Mouse (Mus musculus) heart, postnatal 10 days (tissue): ENCODE data around the gene Zfp985. TPM values are rescaled to one million over a fixed set of nuclear protein-coding genes. Genes with fewer than 3 reads are reported as not detected.
"Not testable (repeated sequence)": the region's sequence is repeated elsewhere in the genome, so short reads cannot be mapped to it uniquely, and the experiment has no call there.

Experiments
- DNase-seq, 2 experiments: peaks; one replicate each; pipeline ENCODE4 v3.0.0; 2021
- intact Hi-C: fragments of 180-260 bp; cut with DNase I; formaldehyde crosslinking; loops from one replicate; pipeline ENCODE4 v1.15.1; 2025
- total RNA-seq, 2 experiments: library from RNA; stranded (reverse); gene quantifications; 2 replicates each; pipeline ENCODE4 v1.2.3; 2021

Zfp985 gene
- total RNA-seq, 2 experiments from 2014 or later: 0.14 to 0.62 TPM

DNA sequence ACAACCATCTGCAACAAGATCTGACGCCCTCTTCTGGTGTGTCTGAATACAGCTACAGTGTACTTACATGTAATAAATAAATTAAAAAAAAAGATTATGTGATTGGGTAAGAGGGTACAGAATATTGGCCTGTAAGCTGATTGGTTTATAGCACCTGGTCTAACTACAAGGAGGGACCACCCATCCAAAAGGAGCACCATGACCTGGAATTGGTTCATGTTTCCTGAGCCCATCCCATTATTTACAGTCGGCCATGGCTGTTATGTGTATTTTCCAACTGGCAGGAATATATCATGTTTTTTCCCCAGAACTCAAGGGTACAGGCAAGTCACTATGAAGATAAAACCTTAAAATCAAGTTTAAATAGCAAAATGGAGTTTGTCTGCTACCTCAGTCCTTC, 45.8 kb downstream of the Zfp985 start:
- intact Hi-C loops: loop anchor here (5.0 kb wide), 1 partner anchor 672 kb away; no protein-coding TSS in a partner anchor
- DNase-seq: no peak

DNA sequence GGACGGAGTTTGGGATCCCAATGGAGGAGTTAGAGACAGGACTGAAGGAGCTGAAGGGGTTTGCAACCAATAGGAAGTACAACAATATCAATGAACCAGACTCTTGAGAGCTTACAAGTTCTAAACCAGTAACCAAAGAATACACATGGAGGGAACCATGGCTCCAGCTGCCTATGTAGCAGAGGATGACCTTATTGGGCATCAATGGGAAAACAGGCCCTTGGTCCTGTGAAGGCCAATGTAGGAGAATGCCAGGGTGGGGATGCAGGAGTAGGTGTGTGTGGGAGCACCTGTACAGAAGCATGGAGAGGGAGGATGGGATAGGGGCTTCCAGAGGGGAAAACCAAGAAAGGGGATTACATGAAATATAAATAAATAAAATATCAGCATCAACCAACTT, 48.8 kb downstream of the Zfp985 start:
- DNase-seq: no peak
- intact Hi-C loops: no loop called here

DNA sequence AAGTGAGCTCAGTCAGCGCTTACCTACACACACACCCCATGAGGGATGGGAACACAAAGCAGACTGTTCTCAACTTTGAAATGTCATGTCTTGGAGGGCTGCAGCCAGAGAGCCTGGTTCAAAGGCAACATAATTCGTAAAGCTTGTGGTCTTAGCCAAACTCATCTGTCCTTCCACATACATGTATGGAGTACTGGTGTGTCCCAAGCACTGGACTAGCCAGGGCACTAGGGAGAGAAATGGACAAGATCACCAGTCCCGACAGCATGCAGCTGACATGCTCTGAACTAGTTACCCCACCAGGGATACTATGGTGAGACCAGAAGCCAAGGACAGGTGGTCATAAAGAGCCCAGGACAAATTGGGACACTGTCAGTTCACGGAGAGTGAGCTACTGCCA, 50.7 kb downstream of the Zfp985 start:
- intact Hi-C loops: no loop called here
- DNase-seq: no peak

DNA sequence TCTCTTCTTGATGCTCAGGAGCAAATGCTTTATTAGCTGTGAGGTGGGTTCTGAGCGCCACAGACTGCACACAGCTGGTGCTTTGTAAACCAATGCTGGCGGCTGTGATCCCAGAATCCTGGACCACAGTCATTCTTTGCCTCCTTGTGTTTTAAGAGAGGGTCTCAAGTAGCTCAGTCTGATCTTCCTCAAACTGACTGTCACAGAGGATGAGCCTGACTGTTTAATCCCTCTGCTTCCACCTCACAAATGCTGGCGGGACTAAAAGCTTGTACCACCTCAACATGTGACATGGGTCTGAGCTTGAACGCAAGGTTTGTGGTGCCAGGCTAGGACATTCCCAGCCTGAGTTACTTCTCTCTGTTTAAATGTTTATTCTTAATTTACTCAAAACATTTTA, 52.4 kb downstream of the Zfp985 start:
- DNase-seq: no peak

DNA sequence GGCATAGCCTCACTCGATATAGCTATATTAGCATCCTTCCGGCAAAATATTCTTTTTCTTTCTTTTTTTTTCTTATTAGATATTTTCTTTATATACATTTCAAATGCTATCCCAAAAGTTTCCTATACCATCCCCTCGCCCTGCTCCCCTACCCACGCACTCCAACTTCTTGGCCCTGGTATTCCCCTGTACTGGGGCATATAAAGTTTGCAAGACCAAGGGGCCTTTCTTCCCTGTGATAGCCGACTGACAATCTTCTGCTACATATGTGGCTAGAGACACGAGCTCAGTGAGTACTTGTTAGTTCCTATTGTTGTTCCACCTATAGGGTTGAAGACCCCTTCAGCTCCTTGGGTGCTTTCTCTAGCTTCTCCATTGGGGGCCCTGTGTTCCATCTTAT, 53.4 kb downstream of the Zfp985 start:
- intact Hi-C loops: not testable (repeated sequence)

More for the DNA sequence above, 52.4 kb downstream of the Zfp985 start:
- intact Hi-C loops: no loop called here

DNA sequence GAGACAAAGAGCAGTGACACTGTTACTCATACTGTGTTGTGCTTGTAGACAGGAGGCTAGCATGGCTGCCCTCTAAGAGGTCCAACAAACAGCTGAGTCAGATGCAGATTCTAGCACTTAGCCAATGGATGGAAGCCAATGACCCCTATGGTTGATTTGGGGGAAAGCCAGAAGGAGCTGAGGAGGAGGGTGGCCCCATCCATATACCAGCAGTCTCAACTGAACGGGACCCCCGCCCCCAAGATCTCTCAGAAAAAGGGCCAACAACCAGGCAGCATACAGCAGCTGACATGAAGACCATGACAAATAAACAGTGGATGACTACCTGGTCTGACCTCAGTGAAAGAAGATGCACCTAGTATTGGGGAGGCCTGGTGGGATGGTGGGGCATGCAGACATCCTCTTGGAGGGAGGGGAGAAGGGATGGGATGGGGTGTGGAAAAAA, 80.8 kb downstream of the Zfp985 start:
- DNase-seq, intact Hi-C loops: not testable (repeated sequence)

More for the DNA sequence above, 53.4 kb downstream of the Zfp985 start:
- DNase-seq: not testable (repeated sequence)

Other genes starting within 250 kb of the Zfp985 start
- not detected for gene Zfp988, start 247.6 kb upstream of the Zfp985 start, total RNA-seq
- under 1 TPM; 0.40 to 0.43 TPM for gene Zfp978, start 192.0 kb upstream of the Zfp985 start, total RNA-seq
- 1 to 10 TPM; 8.4 to 9.3 TPM for gene Zfp982, start 60.9 kb upstream of the Zfp985 start, total RNA-seq
- under 1 TPM; 0.34 to 0.47 TPM for gene Gm16503, start 13.1 kb upstream of the Zfp985 start, total RNA-seq
- gene Zfp979, start 89.2 kb downstream of the Zfp985 start, total RNA-seq: 1 to 10 TPM; 3.2 to 4.4 TPM
- gene Zfp534, start 149.3 kb downstream of the Zfp985 start, total RNA-seq: not detected